ENCODE assay signal across 8 mouse cellular contexts in the genomic region with DNA sequence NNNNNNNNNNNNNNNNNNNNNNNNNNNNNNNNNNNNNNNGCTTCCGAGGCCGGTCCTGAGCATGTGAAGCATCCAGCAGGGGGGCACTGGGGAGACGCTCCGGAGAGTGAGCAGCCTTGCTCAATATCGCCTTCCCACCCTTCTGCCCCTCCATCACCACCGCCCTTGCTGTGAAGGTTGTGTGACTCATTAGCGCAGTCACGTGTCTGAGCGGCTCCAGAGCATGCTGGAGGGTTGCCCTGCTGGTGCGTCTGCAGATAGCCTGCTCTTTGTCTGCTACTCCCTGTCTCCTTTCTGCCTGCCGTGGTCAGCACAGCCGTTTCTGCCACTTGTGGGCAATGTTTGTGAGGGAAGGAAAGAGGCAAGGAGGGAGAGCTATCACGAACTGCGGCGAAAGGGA. TPM values are rescaled to one million over a fixed set of nuclear protein-coding genes. Genes with fewer than 3 reads are reported as not detected.
A peak's percentile ranks its signal among the peaks of the same experiment; 100 is the strongest.
DNase-seq lines count a peak whose midpoint lies in the region; ATAC-seq lines count a peak whose summit lies in the region.

No protein-coding gene starts in this region.

- H3K4me2 ChIP-seq in hindbrain, embryonic 13.5 days: peak overlapping the region; percentile 55

- H3K4me3 ChIP-seq in hindbrain, embryonic 13.5 days: peak overlapping the region; percentile 28

- peak overlapping the region; percentile 73 for H3K27ac ChIP-seq in hindbrain, embryonic 13.5 days

- peaks cover 17% of the 10 kb centered on the region; the same call in 1 of the 2 replicates for H3K27me3 ChIP-seq in hindbrain, embryonic 13.5 days

- 2% methylated on average over 13 of the region's 15 CpGs for WGBS in hindbrain, embryonic 13.5 days

- peaks cover 10% of the 10 kb centered on the region for H3K4me1 ChIP-seq in hindbrain, embryonic 13.5 days (replicated peaks)

- H3K9ac ChIP-seq in hindbrain, embryonic 13.5 days: peak overlapping the region; percentile 71

- H3K36me3 ChIP-seq in hindbrain, embryonic 13.5 days: no peaks in the 10 kb centered on the region

- DNase-seq in Muller cell, postnatal 12 days (ENCODE audit: inconsistent ontology term): peak; percentile 95
- peak; percentile 85 for DNase-seq in cerebellum, adult 9-10 months
- peak; percentile 73 to 77 for DNase-seq in frontal cortex, postnatal 14 days (ENCODE audit: low spot score in 2 of 2)
- DNase-seq in layer of hippocampus, postnatal 14 days (ENCODE audit: low spot score in 2 of 2): peak; percentile 66 to 80
- DNase-seq in lung, postnatal 10 days: peak; percentile 93
- peak; percentile 78 for DNase-seq in ovary, postnatal 14 days (ENCODE audit: low spot score)
- DNase-seq in thymus, postnatal 10 days (ENCODE audit: low spot score in 2 of 2): peak; percentile 67 to 85

- peak; percentile 95 for ATAC-seq in hindbrain, embryonic 13.5 days (ENCODE audit: low FRiP score)

- no peaks in the 10 kb centered on the region for H3K9me3 ChIP-seq in hindbrain, embryonic 13.5 days

RNA-seq across cellular contexts. Expression of a gene that starts 28.4 kb away (rescaled TPM):
- 0.06 and 0.23 TPM in 2 replicates for polyA plus RNA-seq in hindbrain, embryonic 13.5 days (2015; fragmentation: Nextera tagmentation; extraction: Ambion mirVana)
- under 1 TPM; 0.48 to 0.69 TPM for total RNA-seq in layer of hippocampus, postnatal 14 days (2021)

Comparison
In these comparisons a context has a peak if more than half of its experiments do, and no peak if none do; other contexts are left out.
1. Peak in every context shown above with its lines: DNase-seq, ATAC-seq, H3K4me3 ChIP-seq and H3K27ac ChIP-seq.